Mouse (Mus musculus): ENCODE results near the gene Arl10.

The Arl10 gene

GRCm38 (mm10) chr13:54574854-54575481, at the start of gene Arl10:
Gene Arl10 (plus strand): TSS chr13:54575015.
- DNase-seq (ENCODE audit: low spot score in 2 of 2) = peak; percentile 50 to 76

- DNase-seq (ENCODE audit: low spot score in 2 of 2) = no peak
These were observed 47.7 kb upstream of the Arl10 start for GRCm38 (mm10) chr13:54527140-54527539.

- DNase-seq (ENCODE audit: low spot score in 2 of 2) = no peak
These were observed 42.7 kb upstream of the Arl10 start for GRCm38 (mm10) chr13:54532134-54532533.

GRCm38 (mm10) chr13:54548036-54548435, 26.8 kb upstream of the Arl10 start:
- DNase-seq (ENCODE audit: low spot score in 2 of 2) = no peak

- no peak for DNase-seq (ENCODE audit: low spot score in 2 of 2)
These were observed 18.6 kb upstream of the Arl10 start for GRCm38 (mm10) chr13:54556176-54556575.

GRCm38 (mm10) chr13:54556796-54557195, 18.0 kb upstream of the Arl10 start:
- DNase-seq (ENCODE audit: low spot score in 2 of 2) = no peak

GRCm38 (mm10) chr13:54557652-54558051, 17.2 kb upstream of the Arl10 start:
- DNase-seq (ENCODE audit: low spot score in 2 of 2) = no peak

GRCm38 (mm10) chr13:54559656-54560055, 15.2 kb upstream of the Arl10 start:
- DNase-seq (ENCODE audit: low spot score in 2 of 2) = no peak

GRCm38 (mm10) chr13:54560608-54561007, 14.2 kb upstream of the Arl10 start:
- DNase-seq (ENCODE audit: low spot score in 2 of 2) = no peak

GRCm38 (mm10) chr13:54562562-54562961, 12.3 kb upstream of the Arl10 start:
- no peak for DNase-seq (ENCODE audit: low spot score in 2 of 2)

GRCm38 (mm10) chr13:54564232-54565200, 10.3 kb upstream of the Arl10 start:
- no peak for DNase-seq (ENCODE audit: low spot score in 2 of 2)

- peak; percentile 85 to 93 for DNase-seq (ENCODE audit: low spot score in 2 of 2)
These were observed 9.6 kb upstream of the Arl10 start, which contains the start of gene 4833439L19Rik for GRCm38 (mm10) chr13:54565201-54565581. Gene 4833439L19Rik (minus strand): TSS chr13:54565435.

- peak; percentile 60 to 66 for DNase-seq (ENCODE audit: low spot score in 2 of 2)
These were observed 9.0 kb upstream of the Arl10 start for GRCm38 (mm10) chr13:54565594-54566345.

GRCm38 (mm10) chr13:54568380-54568779, 6.4 kb upstream of the Arl10 start:
- DNase-seq (ENCODE audit: low spot score in 2 of 2) = no peak

GRCm38 (mm10) chr13:54569282-54569681, 5.5 kb upstream of the Arl10 start:
- DNase-seq (ENCODE audit: low spot score in 2 of 2) = no peak

- DNase-seq (ENCODE audit: low spot score in 2 of 2) = no peak
These were observed 4.1 kb upstream of the Arl10 start for GRCm38 (mm10) chr13:54570736-54571135.

GRCm38 (mm10) chr13:54571637-54572036, 3.2 kb upstream of the Arl10 start:
- no peak for DNase-seq (ENCODE audit: low spot score in 2 of 2)

GRCm38 (mm10) chr13:54572621-54573020, 2.2 kb upstream of the Arl10 start:
- DNase-seq (ENCODE audit: low spot score in 2 of 2) = no peak

GRCm38 (mm10) chr13:54575489-54575888, 674 bp downstream of the Arl10 start:
- no peak for DNase-seq (ENCODE audit: low spot score in 2 of 2)

GRCm38 (mm10) chr13:54577652-54578507, 3.1 kb downstream of the Arl10 start:
- no peak for DNase-seq (ENCODE audit: low spot score in 2 of 2)

- DNase-seq (ENCODE audit: low spot score in 2 of 2) = no peak
These were observed 6.6 kb downstream of the Arl10 start for GRCm38 (mm10) chr13:54581385-54581784.

Data from frontal cortex, postnatal 10 days (tissue).